Mouse (Mus musculus) cerebellum, adult 2 months (tissue): ENCODE data around the gene Mug2.

Experiments
- CTCF ChIP-seq: fragments of 200-500 bp; IDR thresholded peaks from 2 replicates; pipeline ENCODE4 v1.5.1; 2011; ENCODE audit warnings: low read depth, mild to moderate bottlenecking, control low read depth, low read length, moderate library complexity, borderline replicate concordance; ENCODE audit not compliant: insufficient read depth
- POLR2A ChIP-seq: fragments of 200-500 bp; IDR thresholded peaks from 2 replicates; pipeline ENCODE4 v1.6.1; 2011; ENCODE audit warnings: low read length, control low read depth, borderline replicate concordance; ENCODE audit not compliant: insufficient read depth

DNA sequence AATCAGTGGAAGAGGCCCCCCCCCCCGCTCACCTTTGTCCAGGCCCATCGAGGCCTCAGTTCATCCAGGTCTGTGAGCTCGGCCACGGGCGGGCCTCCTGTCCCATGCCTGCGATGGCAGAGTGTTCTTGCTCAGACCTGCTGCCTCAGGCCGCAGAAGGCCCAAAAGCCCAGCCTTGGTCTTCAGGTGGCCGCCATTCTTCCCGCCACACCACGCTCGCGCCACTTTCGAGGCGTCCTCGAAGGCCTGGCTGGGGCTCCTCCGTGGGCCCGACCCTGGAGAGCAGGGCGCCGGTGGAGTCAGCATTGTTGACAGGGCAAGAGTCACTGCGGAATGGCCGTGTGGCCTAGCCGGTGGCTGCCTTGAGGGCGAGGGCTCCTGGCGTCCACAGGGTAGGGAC is 110.4 kb downstream of the Mug2 start:
- TF ChIP-seq CTCF = no peak
- TF ChIP-seq POLR2A = no peak
